Mouse (Mus musculus) heart, postnatal 0 days (tissue): ENCODE data around the gene Acvr2a. TPM values are rescaled to one million over a fixed set of nuclear protein-coding genes. Genes with fewer than 3 reads are reported as not detected.

Source experiments
- ATAC-seq: fragments of 200-750 bp; cut with Nextera tagmentation; 2 replicates; pipeline ENCODE4 v1.8.0; 2017; ENCODE audit warnings: low read depth, moderate number of reproducible peaks, moderate library complexity; ENCODE audit not compliant: insufficient read depth
- DNase-seq: peaks from one replicate; pipeline ENCODE4 v3.0.0-alpha.2; 2016; ENCODE audit warnings: low spot score
- H3K27ac ChIP-seq: fragments of 300-500 bp; sonication (generic); 2 replicates; pipeline ENCODE4 v1.5.1; 2014; ENCODE audit warnings: low read depth, mild to moderate bottlenecking
- H3K27me3 ChIP-seq: fragments of 300-500 bp; sonication (generic); 2 replicates; pipeline ENCODE4 v1.6.1; 2014; ENCODE audit warnings: low read length, mixed read lengths; ENCODE audit not compliant: control insufficient read depth, insufficient read depth
- H3K36me3 ChIP-seq: fragments of 300-500 bp; sonication (generic); replicated peaks from 2 replicates; pipeline ENCODE4 v1.6.1; 2014; ENCODE audit warnings: low read length, mixed read lengths; ENCODE audit not compliant: control insufficient read depth, insufficient read depth
- H3K4me1 ChIP-seq: fragments of 300-500 bp; sonication (generic); 2 replicates; pipeline ENCODE4 v1.6.1; 2014; ENCODE audit warnings: antibody characterized with exemption; ENCODE audit not compliant: control insufficient read depth, insufficient read depth
- H3K4me2 ChIP-seq: fragments of 300-500 bp; sonication (generic); 2 replicates; pipeline ENCODE4 v1.6.1; 2014; ENCODE audit warnings: low read depth, mild to moderate bottlenecking, low read length, moderate library complexity
- H3K4me3 ChIP-seq: fragments of 300-500 bp; sonication (generic); 2 replicates; pipeline ENCODE4 v1.5.1; 2014; ENCODE audit warnings: low read depth, low read length
- H3K9ac ChIP-seq: fragments of 300-500 bp; sonication (generic); replicated peaks from 2 replicates; pipeline ENCODE4 v1.6.1; 2014; ENCODE audit warnings: low read depth, low read length, mixed read lengths
- H3K9me3 ChIP-seq: fragments of 300-500 bp; sonication (generic); replicated peaks from 2 replicates; pipeline ENCODE4 v1.6.1; 2016; ENCODE audit warnings: low read length; ENCODE audit not compliant: control insufficient read depth
- CTCF ChIP-seq: IDR thresholded peaks from 2 replicates; pipeline ENCODE4 v1.5.1; 2016; ENCODE audit warnings: antibody characterized with exemption, control low read depth, low read depth
- EP300 ChIP-seq: IDR thresholded peaks from 2 replicates; pipeline ENCODE4 v1.6.1; 2016; ENCODE audit warnings: antibody characterized with exemption, low read depth
- WGBS: fragments of 180-500 bp; shearing (Covaris S2); extraction: QIAGEN DNeasy Blood & Tissue Kit; methylation state at CpG from one replicate; pipeline ENCODE4 v1.1.7; 2014; 5-methylcytosine and 5-hydroxymethylcytosine counted together
- polyA plus RNA-seq: library from polyadenylated mRNA; unstranded; fragments of >200 nt; fragmentation: Nextera tagmentation; extraction: Ambion mirVana; gene quantifications from 2 replicates; pipeline ENCODE4 v1.2.1, GENCODE M21; 2015
- total RNA-seq: library from RNA; depleted of rRNA; stranded (reverse); fragments of >200 nt; gene quantifications from 2 replicates; pipeline ENCODE4 v1.2.3, GENCODE M21; 2014; ENCODE audit warnings: low replicate concordance; rRNA removed

Acvr2a gene
- total RNA-seq (10.5 and 18.2 TPM in 2 replicates), polyA plus RNA-seq (6.9 and 7.1 TPM in 2 replicates)

DNA sequence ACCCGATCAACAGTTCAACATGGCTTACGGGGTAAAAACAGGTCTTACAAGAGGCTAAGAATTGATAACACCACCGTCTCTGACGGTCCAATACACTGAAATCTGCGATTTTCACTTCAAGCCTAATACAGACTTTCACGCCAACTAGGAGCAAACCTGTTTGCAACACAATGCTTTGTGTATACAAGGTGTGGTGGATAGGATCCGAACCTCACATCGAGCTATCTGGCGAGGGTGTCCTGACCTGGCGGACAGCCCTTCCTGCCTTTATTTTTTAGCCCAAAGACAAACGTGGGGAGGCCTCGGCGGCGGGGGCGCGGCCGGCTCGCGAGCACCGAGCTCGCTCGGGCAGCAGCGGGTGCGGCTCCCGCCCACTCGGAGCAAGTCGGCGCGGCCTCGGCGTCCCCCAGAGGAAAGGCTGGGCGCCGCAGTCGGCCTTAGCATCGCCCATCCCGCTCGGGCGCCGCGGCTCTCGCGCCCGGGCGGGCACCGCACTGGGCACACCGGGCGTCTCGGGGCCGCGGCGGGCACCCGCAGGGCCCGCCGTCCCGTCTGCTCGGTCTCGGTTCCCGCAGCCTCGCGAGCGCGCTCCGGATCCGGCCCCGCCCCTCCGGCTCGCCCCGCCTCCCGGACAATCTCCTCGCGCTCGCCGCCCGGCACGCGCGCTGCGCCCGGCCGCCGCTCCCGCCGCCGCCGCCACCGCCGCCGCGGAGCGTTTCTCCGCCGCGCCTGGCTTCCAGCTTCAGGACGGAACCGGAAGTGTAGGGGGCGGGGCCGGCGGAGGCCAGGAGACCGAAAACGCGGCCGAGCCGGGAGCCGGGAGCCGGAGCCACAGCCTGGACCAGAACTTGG lies at the start of gene Acvr2a:
TSS of gene Acvr2a (plus strand) at position 739 of the 852 bp plus-strand sequence.
- WGBS = under 1% methylated on average over 76 of the region's 105 CpGs
- ATAC-seq = peak; percentile 92
- DNase-seq = peak; percentile 81

DNA sequence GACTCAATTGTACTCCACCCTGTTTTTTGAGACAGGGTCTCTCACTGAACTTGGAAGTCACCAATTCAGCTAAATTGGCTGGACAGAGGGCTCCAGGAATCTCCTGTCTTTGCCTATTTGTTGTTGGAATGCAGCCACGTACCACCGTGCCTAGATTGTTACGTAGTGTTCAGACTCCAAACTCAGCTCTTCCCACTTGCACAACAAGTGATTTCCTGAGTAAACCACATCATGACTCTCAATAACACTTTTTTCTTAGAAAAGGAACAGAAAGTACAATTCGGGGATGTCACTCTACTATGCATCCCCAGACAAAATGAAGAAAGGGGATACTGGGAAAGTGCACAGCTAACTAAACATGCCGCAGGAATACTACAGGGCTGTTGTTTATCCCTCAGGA lies 47.4 kb upstream of the Acvr2a start:
- H3K27ac ChIP-seq = no peak overlapping the region
- ATAC-seq (no peak), DNase-seq (no peak)
- no peaks in the 10 kb centered on the region for H3K9me3 ChIP-seq
- no peak overlapping the region for H3K9ac ChIP-seq
- no peak overlapping the region for H3K4me2 ChIP-seq
- no peaks in the 10 kb centered on the region for H3K4me1 ChIP-seq
- no peaks in the 10 kb centered on the region for H3K36me3 ChIP-seq
- 74% methylated on average over 5 of the region's 5 CpGs for WGBS
- no peaks in the 10 kb centered on the region for H3K27me3 ChIP-seq
- no peak overlapping the region for H3K4me3 ChIP-seq
- TF ChIP-seq EP300 = no peak
- TF ChIP-seq CTCF = no peak

More for the DNA sequence above, at the start of gene Acvr2a:
- Histone ChIP-seq H3K27me3 (no peaks in the 10 kb centered on the region), H3K4me2 (peak within 1 kb of the TSS; percentile 80), H3K27ac (peak within 1 kb of the TSS; percentile 99), H3K4me3 (peak within 1 kb of the TSS; percentile 91), H3K36me3 (no peaks in the 10 kb centered on the region), H3K9ac (peak within 1 kb of the TSS; percentile 88), H3K4me1 (peaks cover 22% of the 10 kb centered on the region; the same call in 1 of the 2 replicates), H3K9me3 (no peaks in the 10 kb centered on the region)
- TF ChIP-seq EP300 = no peak
- no peak for TF ChIP-seq CTCF

DNA sequence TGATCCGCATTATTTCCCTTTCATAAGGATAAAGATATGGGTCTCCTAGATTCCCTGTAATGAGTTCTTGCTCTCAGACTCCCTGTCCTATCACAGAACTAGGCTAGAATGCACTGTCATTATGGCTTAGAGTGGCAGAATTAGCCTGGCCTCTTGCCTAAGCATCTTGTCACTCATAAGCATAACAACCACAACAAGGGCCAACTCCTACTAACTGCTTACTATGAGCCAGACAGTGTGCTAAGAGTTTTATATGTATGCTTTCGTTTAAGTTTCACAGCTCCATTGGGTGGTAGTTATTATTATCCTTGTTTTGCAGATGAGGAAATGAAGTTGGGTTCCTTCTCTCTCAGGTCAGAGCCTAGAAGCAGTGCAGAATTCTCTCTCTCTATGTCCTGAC lies 46.1 kb upstream of the Acvr2a start:
- TF ChIP-seq CTCF = no peak
- TF ChIP-seq EP300 = no peak
- Histone ChIP-seq H3K27ac (no peak overlapping the region), H3K36me3 (no peaks in the 10 kb centered on the region), H3K9ac (no peak overlapping the region), H3K4me3 (no peak overlapping the region), H3K4me1 (no peaks in the 10 kb centered on the region), H3K27me3 (no peaks in the 10 kb centered on the region), H3K4me2 (no peak overlapping the region), H3K9me3 (no peaks in the 10 kb centered on the region)
- DNase-seq = no peak
- 86% methylated on average over 2 of the region's 2 CpGs for WGBS
- no peak for ATAC-seq

DNA sequence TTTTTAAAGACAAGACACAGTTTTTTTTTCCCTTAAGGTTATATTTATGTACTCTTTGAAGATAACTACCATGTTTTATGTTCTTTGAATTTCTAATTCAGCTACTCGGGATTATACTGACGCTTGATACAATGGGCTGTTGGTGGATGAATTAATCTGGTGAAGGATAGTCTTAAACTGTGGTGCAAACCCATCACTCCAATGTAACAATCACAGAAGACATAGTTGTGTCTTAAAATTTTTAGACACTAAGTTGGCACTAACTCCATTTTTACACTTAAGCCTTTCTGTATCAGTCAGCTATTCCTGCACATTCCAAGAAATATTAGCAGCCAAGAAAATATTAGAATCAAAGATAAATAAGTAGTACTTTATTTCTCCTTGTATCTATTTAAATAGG lies 45.7 kb upstream of the Acvr2a start:
- H3K27me3 ChIP-seq = no peaks in the 10 kb centered on the region
- no peak overlapping the region for H3K4me3 ChIP-seq
- ATAC-seq = no peak
- no peaks in the 10 kb centered on the region for H3K36me3 ChIP-seq
- TF ChIP-seq CTCF (no peak), EP300 (no peak)
- H3K4me1 ChIP-seq = no peaks in the 10 kb centered on the region
- DNase-seq = no peak
- 86% methylated on average over 2 of the region's 2 CpGs for WGBS
- no peak overlapping the region for H3K27ac ChIP-seq
- H3K9me3 ChIP-seq = no peaks in the 10 kb centered on the region
- no peak overlapping the region for H3K9ac ChIP-seq
- no peak overlapping the region for H3K4me2 ChIP-seq

DNA sequence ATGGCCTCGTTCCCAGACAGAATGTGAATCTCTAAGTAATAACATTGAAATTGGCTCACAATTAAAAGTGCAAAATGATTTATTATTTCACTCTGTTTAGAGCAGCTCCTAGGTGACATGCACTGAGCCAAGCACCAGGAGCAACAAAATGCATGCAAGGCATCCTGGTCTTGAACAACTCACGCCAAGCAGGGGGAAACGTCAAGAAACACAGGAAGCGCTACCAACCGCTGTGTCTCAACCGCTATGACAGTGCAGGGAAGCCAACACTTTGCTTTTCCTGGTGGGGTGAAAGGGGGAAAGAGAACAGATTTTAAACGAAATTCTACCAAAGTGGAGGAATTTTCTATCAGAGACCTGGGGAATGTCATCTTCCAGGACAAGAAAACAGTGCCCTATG lies 43.8 kb upstream of the Acvr2a start:
- Histone ChIP-seq H3K9ac (no peak overlapping the region), H3K27ac (no peak overlapping the region), H3K4me3 (no peak overlapping the region), H3K4me2 (no peak overlapping the region), H3K36me3 (no peaks in the 10 kb centered on the region), H3K27me3 (no peaks in the 10 kb centered on the region), H3K9me3 (no peaks in the 10 kb centered on the region), H3K4me1 (no peaks in the 10 kb centered on the region)
- TF ChIP-seq CTCF = no peak
- no peak for TF ChIP-seq EP300
- 73% methylated on average over 7 of the region's 7 CpGs for WGBS
- DNase-seq (no peak), ATAC-seq (no peak)
